Mouse (Mus musculus) bone marrow, adult 2 months (tissue): Measurements from ENCODE around the gene Nav2.

Experiments
- CTCF ChIP-seq: fragments of 200-500 bp; IDR thresholded peaks from 2 replicates; pipeline ENCODE4 v1.5.1; 2011; ENCODE audit warnings: low read length, control low read depth; ENCODE audit not compliant: control insufficient read depth, insufficient read depth
- POLR2A ChIP-seq: fragments of 200-500 bp; IDR thresholded peaks from 2 replicates; pipeline ENCODE4 v1.6.1; 2011; ENCODE audit warnings: low read depth, mild to moderate bottlenecking, control low read depth, low read length, borderline replicate concordance; ENCODE audit not compliant: control insufficient read depth

GRCm38 (mm10) chr7:49243079-49243478, 334.6 kb downstream of the Nav2 start:
- TF ChIP-seq CTCF (no peak), POLR2A (no peak)
